In the genomic region with DNA sequence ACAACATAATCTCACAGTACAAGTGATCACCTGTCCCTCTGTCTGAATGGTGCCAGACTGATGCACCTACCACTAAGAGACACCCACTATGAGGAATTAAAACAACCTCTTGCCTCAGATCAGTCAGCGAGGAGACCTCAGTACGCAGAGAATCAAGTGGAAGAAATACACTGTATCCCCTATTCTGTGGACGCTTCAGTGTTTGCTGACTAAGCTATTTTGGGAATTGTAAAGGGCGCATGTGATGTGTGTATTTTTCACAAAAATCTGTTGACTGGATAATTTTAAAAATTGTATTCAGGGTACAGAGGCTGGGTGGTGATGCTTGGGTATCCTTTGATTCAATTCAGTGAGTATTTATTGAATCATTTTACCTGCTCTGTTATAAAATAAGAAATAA, we compare ENCODE assay signal across 26 mouse cellular contexts.
"Had no signal": no experiment of that assay in that cellular context is flagged by ENCODE, and none has a peak within 500 bp of the region (broad histone marks: within the 10 kb centered on the region; RNA-seq: fewer than 3 reads in every experiment).

No protein-coding gene starts in this region.

- H3K36me3 ChIP-seq: embryonic facial prominence, embryonic 10.5 days; embryonic facial prominence, embryonic 12.5 days; embryonic facial prominence, embryonic 13.5 days; embryonic facial prominence, embryonic 15.5 days; forebrain, embryonic 10.5 days; forebrain, embryonic 12.5 days; forebrain, embryonic 15.5 days had no signal

- H3K27me3 ChIP-seq: embryonic facial prominence, embryonic 12.5 days; embryonic facial prominence, embryonic 13.5 days; embryonic facial prominence, embryonic 15.5 days; forebrain, embryonic 12.5 days; forebrain, embryonic 13.5 days; forebrain, embryonic 15.5 days had no signal

- H3K9ac ChIP-seq: embryonic facial prominence, embryonic 12.5 days; embryonic facial prominence, embryonic 13.5 days; embryonic facial prominence, embryonic 15.5 days; forebrain, embryonic 12.5 days; forebrain, embryonic 13.5 days; forebrain, embryonic 15.5 days; forebrain, postnatal 0 days had no signal

- H3K4me3 ChIP-seq: embryonic facial prominence, embryonic 10.5 days; embryonic facial prominence, embryonic 12.5 days; embryonic facial prominence, embryonic 13.5 days; embryonic facial prominence, embryonic 15.5 days; erythroblast, embryonic 14.5 days; forebrain, embryonic 10.5 days; forebrain, embryonic 12.5 days; forebrain, embryonic 13.5 days; forebrain, embryonic 15.5 days; gastrocnemius, adult 2 months; heart, adult 2 months had no signal

- H3K27ac ChIP-seq: embryonic facial prominence, embryonic 10.5 days; embryonic facial prominence, embryonic 12.5 days; embryonic facial prominence, embryonic 13.5 days; embryonic facial prominence, embryonic 15.5 days; forebrain, embryonic 10.5 days; forebrain, embryonic 12.5 days; forebrain, embryonic 13.5 days; forebrain, embryonic 15.5 days; gastrocnemius, adult 2 months; heart, adult 2 months had no signal

- H3K9me3 ChIP-seq: embryonic facial prominence, embryonic 10.5 days; embryonic facial prominence, embryonic 12.5 days; embryonic facial prominence, embryonic 13.5 days; embryonic facial prominence, embryonic 15.5 days; forebrain, embryonic 10.5 days; forebrain, embryonic 12.5 days; forebrain, embryonic 13.5 days; forebrain, embryonic 15.5 days had no signal

- H3K4me1 ChIP-seq: embryonic facial prominence, embryonic 12.5 days; embryonic facial prominence, embryonic 15.5 days; forebrain, embryonic 15.5 days had no signal

- DNase-seq: cerebellum, adult 9-10 months; cerebellum, adult 9-11 months; cerebellum, postnatal 10 days; cerebellum, postnatal 14 days; cerebellum, postnatal 25 days; cerebellum, postnatal 36 days; embryo, embryonic 11 days; forebrain, postnatal 0 days; gastrocnemius, adult 2 months; gastrocnemius, postnatal 10 days; gastrocnemius, postnatal 14 days; gastrocnemius, postnatal 25 days; gastrocnemius, postnatal 36 days; heart, adult 18-20 months; heart, adult 2 months had no signal

- ATAC-seq: forebrain, embryonic 13.5 days; forebrain, embryonic 14.5 days; forebrain, embryonic 15.5 days; forebrain, embryonic 16.5 days; forebrain, postnatal 0 days had no signal

- H3K4me2 ChIP-seq: embryonic facial prominence, embryonic 12.5 days; embryonic facial prominence, embryonic 13.5 days; embryonic facial prominence, embryonic 15.5 days; forebrain, embryonic 12.5 days; forebrain, embryonic 13.5 days; forebrain, embryonic 15.5 days had no signal
